Mouse (Mus musculus) WW6 (cell line): ENCODE data around the gene Galnt12.

Experiments used
- DNase-seq: peaks from one replicate; pipeline ENCODE4 v3.0.0-alpha.2; 2013; ENCODE audit warnings: low read depth, low spot score

Galnt12 gene

DNA sequence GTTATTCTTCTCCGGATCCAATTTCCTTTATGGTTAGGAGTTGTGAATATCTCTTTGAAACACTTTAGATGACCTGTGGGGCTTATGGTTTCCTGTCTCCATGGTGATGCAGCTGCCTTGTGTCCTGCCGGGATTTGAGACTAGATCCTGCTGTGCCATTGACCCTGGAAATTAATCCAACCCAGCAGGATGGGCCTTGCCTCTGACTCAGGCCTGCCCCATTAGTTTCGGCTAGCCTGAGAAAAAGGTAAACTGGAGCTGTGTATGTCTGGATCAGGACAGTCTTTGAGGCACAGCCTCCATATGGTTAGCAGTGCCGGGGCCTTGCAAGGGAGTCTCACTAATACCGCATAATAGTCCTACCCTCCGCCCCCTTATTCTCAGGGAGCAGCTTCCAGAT lies 1.9 kb downstream of the Galnt12 start:
- no peak for DNase-seq

DNA sequence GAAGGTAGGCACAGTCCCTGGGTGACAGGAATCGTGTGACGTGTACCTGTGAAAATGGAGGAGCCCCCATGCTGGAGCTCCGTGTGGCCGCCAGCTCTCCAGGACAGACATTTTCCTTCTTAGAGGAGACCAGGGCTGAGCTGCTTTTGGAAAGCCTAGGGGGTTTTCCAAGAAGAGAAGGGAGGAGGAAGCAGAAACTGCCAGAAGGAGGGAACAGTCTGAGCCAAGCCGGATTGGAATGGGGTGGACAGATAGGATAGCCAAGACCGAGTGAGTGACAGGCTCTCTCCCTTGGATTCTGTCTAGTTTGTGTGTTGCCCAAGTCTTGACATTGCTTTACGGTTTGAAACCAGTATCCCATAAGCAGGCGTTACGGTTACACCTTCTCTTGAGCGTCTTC lies 11.9 kb downstream of the Galnt12 start:
- no peak for DNase-seq

DNA sequence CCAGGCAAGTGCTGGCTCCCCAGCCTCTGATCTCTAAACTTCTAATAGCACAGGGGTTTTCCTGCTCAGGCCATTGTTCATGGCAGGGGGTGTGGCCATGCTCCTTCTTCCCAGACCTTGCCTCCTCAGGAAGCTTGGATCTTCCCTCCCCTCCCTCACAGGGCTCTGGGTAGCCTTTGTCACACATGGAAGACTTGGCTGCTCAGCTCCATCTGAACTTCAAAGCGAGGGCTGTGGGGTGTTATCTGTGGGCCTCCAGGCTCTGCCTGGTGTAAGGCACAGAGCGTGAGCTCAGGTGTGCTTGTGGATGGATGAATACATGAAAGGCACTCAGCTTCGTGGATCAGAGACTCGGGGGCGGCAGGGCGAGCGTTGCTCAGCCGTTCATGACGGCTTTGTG lies 20.2 kb downstream of the Galnt12 start:
- no peak for DNase-seq

DNA sequence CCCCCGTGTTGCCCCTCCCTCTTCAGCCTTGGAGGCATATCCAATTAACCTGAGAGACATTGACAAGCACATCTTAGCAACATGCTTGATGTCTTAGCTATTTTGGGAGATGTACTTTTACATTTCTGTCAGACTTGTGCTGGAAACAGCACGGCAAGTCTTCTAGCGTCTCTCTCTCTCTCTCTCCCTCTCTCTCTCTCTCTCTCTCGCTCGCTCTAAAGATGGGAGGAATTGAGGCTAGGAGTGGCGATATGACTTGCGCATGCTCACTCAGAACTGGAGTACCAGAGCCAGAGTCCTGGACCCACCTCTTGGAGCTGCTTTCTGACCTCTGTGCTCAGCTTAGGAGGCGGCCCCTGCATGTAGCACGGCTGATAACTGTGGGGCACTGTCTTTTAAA lies 20.9 kb downstream of the Galnt12 start:
- DNase-seq = no peak

DNA sequence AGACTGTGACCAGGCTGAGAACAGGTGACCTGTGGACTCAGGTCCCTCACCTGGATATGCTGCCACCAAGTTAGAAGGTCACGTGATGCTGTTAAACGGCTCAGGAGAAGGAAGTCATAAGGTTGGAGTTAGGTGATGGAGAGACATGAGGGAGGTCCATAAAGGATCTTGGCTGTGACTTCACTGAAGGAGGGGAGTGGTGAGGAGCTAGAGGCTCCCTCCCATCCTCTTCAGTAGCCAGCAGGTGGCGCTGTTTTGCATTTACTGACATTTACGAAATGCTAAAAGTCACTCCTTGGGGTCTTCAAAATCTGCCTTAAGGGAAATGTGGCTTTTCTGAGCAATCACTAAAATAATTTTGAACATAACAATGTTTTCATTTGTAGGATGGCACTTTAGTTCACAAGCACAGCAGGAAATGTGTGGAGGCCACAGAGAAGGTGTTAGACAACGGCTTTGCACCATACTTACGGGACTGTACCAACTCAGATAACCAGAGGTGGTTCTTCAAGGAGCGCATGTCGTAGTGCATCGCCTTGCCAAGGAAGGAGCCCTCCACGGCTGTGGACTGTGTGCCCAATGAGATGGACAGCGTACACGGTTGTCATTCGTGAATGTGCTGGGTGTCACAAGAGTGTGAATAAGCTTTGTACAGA lies 30.5 kb downstream of the Galnt12 start:
- no peak for DNase-seq

DNA sequence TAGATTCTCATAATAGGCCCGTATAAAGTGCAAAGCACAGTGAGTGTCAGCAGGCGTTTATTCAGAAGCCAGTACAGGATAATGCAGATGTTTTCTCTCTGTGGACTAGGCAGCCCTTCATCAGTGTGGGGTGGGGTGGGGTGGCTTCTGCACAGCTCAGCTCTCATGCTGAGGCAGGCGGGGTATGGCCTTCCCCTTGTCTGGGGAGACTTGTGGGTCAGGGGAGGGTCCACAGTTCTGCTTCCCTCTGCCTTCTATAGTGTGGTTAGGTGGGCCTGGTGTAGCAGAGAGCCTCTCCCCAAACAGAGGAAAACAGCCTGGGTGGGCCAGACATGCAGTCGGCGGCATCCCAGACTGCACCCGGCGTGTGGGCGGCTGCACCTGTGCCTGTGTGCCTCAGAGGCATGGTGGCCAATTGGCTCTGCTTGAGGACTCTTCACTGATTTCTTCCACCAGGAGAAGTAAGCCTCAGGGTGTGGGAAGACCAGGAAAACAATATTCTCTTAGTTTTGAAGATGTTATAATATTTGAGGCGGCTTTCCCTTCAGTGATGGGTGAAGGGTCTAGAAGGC lies 32.5 kb downstream of the Galnt12 start:
- DNase-seq = no peak

DNA sequence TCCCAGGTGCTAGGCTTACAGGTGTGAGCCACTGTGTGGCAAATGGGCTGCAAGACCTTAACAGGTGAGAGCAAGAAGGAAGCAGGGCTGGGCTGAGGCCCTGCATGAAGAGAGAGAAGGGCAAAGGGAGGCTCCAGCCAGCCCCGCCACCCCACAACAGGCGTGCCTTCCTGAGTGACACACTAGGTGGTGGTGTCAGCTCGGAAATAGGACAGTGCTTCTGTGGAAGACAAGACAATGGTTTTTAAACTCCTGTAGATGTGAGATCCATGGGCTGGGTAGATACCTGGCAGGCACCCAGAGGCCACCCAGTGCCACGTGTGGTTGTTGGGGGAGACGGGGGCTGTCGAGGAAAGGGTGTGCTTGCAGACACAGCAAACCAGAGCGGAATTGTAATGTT lies 36.8 kb downstream of the Galnt12 start:
- no peak for DNase-seq

DNA sequence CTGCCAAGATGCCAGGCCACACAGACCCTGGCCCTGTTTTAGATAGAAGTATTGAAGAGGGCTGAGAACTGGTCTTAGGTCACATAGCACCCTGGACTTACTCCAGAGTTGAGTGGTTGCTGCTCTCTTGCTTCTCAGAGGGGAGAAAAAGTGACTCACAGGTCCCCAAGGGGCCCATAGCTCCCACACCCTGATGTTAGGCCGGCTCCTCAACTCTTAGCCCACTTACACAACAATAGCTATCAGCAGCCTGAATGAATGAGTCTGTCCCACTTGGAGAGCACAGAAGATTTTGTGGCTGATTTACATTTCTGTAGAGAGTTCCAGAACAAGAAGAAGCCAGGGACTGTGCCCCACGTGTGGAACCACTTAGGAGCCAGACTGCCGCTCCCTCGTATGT lies 37.9 kb downstream of the Galnt12 start:
- no peak for DNase-seq

DNA sequence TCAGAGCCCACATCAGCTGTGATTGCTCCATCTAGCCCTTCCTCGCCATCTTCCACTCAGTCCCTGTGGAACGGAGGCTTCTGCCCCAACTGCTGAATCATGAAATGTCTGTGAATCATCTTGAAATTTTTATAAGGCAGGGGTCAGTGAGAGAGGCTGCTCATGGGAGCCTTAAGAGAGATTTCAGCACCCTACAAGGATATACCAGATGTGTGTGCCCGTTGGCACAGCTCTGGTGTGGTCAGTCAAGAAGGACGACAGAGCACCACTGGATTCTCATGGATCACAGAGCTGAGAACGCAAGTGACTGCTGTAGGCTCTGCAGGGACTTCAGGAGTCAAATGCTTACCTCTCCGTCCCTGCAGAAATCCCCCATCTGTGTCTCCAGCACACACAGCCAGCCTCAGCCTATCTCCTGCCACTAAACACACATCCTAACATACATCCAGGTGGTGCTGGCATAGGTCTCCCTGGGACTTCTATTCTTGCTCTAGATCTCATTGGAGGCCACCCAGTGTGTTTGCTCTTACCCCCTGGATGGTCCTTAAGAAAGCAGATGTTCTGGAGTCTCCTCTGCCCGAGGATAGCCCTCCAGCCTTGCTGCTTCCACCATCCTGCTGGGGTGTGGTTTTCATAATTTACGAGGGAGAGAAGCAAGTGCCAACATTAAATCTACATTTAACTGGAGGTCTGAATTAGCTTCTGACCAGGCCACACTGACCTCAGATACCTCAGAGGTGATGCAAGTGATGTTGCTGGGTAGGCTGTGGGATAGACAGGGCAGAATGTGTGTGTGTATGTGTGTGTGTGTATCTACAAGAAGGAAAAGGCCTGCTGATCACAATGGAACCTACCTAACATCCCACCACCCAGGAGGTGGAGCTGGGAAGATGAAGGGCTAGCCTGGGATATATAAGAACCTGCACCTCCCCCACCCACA lies 38.7 kb downstream of the Galnt12 start:
- DNase-seq = no peak

DNA sequence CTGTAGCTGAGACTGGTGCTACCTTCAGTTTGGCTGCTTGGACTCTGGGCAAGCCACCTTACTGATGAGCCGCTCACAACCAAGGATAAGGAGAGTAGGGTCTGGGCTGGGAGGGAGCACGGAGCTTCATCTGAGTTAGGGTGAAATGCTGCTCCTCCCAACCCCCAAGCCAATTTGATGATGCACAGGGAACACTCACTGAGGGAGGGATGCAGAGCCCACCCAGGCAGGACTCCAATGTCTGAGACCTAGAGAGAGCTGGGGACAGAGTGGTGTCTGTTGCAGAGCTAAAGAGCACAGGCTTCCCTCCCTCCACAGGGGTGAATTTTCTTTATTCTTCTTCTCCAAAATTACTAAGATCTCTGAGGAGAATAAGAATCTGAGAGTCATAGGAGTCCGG lies 40.2 kb downstream of the Galnt12 start:
- DNase-seq = no peak

DNA sequence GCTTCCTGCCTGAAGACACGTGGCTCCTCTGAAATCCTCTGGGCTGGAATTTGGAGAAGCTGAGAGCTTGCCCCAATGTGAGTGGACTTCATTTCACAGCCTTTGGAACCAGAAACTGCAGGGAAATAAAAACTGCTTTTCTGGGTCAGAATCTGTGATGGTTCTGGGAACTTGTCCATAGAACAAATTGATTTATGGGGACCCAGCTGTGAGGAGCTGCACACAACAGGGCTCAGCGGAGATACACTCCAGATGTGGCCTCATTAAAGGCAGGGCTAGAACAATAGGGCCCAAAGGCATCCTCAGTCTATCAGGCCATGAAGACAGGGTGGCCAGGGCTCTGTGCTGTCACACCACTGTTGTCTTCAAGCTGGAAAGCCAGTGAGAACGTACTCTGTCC lies 40.7 kb downstream of the Galnt12 start:
- DNase-seq = no peak

DNA sequence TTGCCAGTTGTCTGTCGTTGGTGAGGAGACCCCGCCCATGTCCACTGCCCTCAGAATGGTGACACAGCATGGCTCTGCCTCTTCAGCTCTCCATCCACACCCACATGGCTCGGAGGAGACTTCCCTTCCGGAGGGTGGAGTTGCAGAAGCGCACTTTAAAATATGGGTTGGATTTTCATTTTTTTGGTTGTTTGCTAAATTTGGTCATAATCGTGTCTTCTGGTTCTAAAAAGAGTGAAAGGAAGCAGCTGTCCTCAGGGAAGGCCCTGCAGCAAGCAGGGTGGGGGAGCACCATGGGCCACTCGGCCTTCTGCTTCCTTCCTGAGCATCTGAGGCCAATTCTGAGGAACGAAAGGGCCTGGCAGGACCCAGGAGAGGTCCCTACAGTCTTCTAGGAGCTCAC lies 45.0 kb downstream of the Galnt12 start:
- DNase-seq = no peak

DNA sequence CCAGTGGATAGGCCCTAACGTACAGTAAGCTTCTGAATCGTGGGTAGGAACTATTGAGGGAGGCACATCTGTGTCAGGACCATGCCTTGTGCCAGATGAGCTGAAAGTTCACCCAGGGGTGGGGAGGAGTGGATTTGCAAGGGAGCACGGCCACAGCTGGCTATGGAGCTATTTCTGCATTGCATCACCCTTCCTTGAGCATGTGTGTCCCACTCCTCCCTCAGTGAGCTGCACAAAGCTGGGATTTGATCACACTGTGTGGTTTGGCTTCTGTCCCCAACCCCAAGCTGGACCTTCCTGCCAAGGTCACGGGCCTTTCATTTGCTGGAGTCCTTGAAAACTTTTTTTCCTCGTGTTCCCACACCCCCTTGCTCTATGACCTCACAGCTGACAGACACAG lies 45.8 kb downstream of the Galnt12 start:
- DNase-seq = no peak

DNA sequence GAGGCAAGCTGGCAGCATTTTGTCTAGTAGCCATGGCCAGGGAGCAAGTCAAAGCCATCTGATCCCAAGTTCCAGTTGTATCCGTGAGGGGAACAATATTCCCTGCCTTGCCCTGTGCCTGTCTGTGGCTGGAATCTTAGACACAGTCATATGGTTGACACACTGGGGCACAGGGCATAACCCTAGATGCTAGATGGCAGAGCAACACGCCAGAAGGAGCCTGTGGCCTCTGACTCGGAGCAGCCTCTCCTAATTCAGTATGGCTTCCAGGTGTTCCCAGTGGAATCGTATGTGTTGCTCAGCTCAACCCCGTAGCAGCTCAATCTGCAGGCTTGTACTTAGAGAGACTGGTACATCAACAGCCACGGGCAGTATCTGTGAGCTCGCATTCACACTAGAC lies 46.7 kb downstream of the Galnt12 start:
- DNase-seq = no peak

DNA sequence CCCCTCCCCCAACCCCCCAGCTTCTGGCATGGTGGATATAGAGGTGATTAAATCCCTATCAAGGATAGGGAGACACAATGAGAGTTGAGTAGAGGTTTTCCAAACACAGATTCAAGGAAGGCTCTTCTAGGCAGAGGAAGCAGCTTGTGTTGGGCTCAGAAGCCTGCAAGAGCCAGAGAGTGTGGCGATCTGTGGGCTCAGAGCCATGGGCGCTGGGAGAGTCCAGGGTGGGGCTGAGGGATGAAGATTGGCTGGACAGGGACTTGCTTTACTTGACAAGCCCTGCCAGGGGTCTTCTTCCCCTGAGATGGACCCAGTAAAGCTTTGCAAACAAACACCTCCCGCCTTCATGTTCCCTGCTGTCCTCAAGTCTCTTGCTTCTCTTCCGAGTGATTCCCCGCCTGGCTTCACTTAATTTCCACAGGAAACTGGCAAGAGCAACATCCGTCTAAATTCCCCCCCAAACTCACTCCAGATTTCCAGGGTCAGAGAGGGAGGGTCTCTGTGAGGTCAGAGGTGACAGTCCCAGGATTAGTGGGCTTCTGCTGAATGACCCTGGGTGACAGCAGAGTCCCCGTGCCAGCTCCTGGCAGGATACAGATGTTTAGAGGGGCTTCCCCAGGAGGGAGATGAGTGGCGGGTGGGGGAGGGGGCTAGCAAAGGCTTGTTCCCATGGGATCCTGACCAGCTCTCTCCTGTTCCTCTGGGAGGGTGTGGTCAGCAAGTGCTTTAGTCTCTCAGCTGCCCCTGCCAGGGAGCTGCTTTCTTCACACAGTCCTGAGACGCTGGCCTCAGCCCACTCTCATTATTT lies 47.5 kb downstream of the Galnt12 start:
- DNase-seq = no peak

DNA sequence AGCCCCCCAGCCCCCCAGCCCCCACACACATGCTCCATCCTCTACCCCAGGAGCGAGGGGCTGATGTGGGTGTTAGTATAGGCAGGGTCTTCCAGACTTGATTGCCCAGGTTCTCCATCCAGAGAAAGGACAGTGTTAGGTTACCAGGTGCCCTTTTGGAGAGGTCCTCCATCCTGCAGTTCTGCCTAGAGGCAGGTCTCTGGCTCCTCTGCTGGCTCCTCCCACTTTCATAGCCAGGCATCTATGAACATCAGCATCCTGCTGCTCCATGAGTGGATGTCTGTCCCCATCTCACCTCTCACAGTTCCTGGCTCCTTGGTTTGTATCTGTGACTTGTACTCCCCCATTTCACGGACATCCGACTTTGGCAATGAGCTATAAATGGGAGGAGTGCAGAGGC lies 48.6 kb downstream of the Galnt12 start:
- no peak for DNase-seq

DNA sequence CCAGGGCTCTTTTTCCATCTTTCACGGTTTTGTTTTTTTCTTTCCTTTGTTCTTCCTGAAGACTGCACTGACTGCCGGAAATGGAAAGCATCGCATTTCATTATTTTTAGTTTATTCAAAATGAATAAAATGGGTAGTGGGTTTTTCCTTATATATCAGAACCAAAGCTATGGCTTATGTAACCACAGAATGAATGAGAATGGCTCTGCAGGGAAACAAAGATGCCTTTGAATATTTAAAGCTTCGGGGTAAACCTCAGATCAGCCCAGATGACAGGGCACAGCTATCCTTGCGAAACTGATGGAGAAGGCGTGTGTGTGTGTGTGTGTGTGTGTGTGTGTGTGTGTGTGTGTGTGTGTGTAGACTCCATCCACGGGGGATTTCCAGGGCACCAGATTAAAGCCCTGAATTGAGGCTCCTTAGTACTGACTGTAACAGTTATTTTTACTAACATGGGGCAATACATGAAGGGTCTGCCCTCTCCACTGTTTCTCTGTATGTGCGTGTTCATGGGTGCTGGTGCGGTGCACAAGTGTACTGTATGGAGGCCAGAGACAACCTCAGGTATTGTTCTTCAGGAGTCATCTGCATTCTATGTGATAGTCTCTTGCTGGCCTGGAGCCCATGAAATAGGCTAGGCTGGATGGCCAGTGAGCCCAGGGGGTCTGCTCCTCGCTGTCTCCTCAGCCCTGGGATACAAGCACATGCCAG lies 49.9 kb downstream of the Galnt12 start:
- DNase-seq = no peak

DNA sequence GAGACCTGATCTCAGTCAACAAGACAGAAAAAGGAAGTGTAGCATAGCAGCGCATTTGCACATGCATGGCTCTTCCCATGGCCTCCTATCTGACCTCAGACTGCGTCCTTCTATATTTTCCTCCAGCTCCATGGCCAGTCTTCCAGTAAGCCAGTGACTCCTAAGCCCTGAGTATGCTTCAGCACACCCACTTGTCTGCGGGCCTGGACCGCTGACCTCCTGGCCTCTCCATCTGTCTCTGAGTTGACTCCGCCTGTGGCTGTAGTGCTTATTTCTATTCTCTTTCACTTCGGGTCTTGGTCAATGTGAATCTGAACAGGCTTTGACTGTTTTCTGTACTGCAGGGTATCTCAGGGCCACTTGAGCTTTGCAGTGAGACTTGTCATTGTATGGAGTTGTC lies 52.1 kb downstream of the Galnt12 start:
- no peak for DNase-seq

DNA sequence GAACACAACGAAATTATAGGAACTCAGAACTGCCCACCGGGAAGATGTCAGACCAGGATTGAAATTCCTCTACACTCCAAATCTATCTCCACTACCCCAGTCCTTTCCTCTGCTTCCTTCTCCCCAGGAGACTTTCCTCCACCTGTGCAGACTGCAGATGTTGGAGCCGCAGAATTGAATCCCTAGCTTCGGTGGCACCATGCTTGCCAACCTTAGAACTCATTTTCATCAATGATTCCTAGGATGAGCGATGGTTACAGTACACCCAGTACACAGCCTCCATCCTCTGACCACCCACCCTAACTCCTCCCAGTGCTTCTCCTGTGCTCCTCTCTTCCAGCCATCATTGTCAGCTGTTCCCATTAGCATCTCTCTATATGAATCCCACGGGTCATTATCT lies 53.6 kb downstream of the Galnt12 start:
- no peak for DNase-seq

DNA sequence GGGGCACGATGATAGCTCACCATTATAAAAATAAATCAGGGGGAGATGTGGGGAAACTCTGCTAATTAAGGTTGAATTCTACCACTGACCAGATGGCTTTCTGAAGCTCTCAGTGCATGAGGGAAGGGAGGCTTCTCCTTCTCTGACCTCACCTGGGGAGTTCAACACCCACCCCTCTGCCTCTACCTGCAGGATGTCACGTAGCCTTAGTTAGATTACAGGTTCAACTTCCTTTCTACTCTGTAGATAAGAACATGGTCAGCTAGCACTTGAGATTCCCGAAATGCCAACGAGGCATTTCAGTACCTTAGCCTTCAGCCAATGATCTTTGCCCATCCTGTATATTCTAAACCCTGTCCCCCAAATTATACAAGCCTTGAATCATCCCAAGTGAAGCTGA lies 54.9 kb downstream of the Galnt12 start:
- DNase-seq = no peak

DNA sequence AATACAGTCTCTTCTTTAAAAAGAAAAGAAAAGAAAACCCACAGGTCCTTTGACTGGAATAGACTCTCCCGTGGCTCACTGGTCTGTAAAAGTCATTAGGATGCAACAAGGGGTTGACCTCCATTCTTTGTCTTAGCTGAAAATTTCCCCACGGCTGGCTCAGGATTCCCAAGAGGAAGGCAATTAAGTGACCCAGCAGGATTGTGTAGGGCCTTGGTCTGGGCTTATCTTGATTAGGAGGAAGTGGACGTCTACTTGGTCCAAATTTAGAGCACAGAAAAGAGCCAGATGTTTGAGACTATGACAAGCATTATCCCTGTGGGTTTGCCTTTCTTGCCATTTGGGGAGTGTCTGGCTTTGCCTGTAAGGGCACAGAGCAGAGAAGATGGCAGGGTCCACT lies 58.3 kb downstream of the Galnt12 start:
- no peak for DNase-seq
